15 mouse cellular contexts compared by ENCODE assay signal in the genomic region with DNA sequence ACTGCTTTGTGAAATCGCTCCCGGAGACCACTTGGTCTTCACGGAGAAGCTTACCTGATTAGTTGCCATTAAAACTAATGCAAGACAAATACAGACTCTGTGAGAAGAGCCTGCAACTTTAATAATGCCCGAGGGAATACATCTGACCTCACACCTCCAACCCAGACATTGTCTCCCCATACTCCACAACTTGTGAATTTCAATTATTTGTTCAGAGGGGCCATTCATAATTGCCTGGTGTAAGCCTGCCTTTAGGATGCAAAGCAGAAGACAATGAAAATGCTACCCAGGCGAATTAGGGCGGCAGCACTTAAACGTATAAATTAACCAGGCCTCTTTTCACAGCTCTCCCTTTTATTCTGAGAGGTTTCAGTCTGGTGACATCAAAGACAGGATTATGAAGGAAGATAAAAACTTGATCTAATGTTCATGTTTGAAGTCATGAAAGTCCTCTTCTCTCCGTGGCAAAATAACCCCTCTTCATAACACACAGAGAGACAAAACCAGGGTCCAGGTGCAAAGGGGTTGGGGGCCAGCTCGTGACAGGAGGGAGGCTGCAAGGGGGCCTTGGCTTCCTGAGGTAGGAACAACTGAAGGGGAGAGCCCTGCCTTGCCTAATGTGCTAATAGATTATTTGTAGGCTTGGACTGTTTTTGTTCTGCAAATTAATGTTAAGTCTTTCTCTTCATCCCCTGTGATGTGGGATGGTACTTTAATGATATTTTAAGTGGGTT. TPM values are rescaled to one million over a fixed set of nuclear protein-coding genes. Genes with fewer than 3 reads are reported as not detected.
"Had no signal": no experiment of that assay in that cellular context is flagged by ENCODE, and none has a peak within 500 bp of the region (broad histone marks: within the 10 kb centered on the region; RNA-seq: fewer than 3 reads in every experiment).

No protein-coding gene starts in this region.

- H3K9ac ChIP-seq: limb, embryonic 12.5 days; liver, embryonic 13.5 days; liver, postnatal 0 days; neural tube, embryonic 13.5 days had no signal

- ATAC-seq: liver, postnatal 0 days had no signal

- H3K27me3 ChIP-seq: limb, embryonic 12.5 days; liver, embryonic 13.5 days; neural tube, embryonic 13.5 days had no signal

- H3K4me3 ChIP-seq: layer of hippocampus, adult 2 months; limb, embryonic 12.5 days; liver, embryonic 13.5 days; neural tube, embryonic 13.5 days had no signal

- H3K4me2 ChIP-seq: limb, embryonic 12.5 days; liver, embryonic 13.5 days; neural tube, embryonic 13.5 days had no signal

- DNase-seq: kidney, postnatal 10 days; kidney, postnatal 4 days; liver; liver, embryonic 13.5 days; liver, postnatal 0 days; right cerebral cortex, adult 18-20 months; right cerebral cortex, postnatal 25 days; thymus, postnatal 4 days had no signal

- H3K36me3 ChIP-seq: limb, embryonic 12.5 days; liver, embryonic 13.5 days; neural tube, embryonic 13.5 days had no signal

- H3K4me1 ChIP-seq: limb, embryonic 12.5 days; liver, embryonic 13.5 days had no signal

- H3K9me3 ChIP-seq: limb, embryonic 12.5 days; liver, embryonic 13.5 days had no signal

- H3K27ac ChIP-seq: layer of hippocampus, adult 2 months; limb, embryonic 12.5 days; liver, embryonic 13.5 days; neural tube, embryonic 13.5 days; stomach, postnatal 0 days had no signal

RNA-seq across cellular contexts. Expression of a gene that starts 31.9 kb away (rescaled TPM):
- polyA plus RNA-seq: kidney, embryonic 14.5 days; limb, embryonic 12.5 days; liver, embryonic 13.5 days; liver, postnatal 0 days; lung, embryonic 16.5 days; neural tube, embryonic 13.5 days; small intestine, adult 2 months; stomach, postnatal 0 days had no signal
